Mouse (Mus musculus) C2C12 (cell line): Measurements from ENCODE around the gene Ttll11.

Experiments
- CEBPB ChIP-seq: IDR thresholded peaks from one replicate; pipeline ENCODE4 v1.6.1; 2011; ENCODE audit warnings: low read depth, mild to moderate bottlenecking, control low read depth, moderate library complexity
- CTCF ChIP-seq: IDR thresholded peaks from one replicate; pipeline ENCODE4 v1.5.1; 2011; ENCODE audit not compliant: control insufficient read depth, insufficient read depth, insufficient read length
- FOSL1 ChIP-seq: IDR thresholded peaks from one replicate; pipeline ENCODE4 v1.8.0; 2011; ENCODE audit warnings: mild to moderate bottlenecking, low read length; ENCODE audit not compliant: poor library complexity, insufficient read depth, severe bottlenecking

DNA sequence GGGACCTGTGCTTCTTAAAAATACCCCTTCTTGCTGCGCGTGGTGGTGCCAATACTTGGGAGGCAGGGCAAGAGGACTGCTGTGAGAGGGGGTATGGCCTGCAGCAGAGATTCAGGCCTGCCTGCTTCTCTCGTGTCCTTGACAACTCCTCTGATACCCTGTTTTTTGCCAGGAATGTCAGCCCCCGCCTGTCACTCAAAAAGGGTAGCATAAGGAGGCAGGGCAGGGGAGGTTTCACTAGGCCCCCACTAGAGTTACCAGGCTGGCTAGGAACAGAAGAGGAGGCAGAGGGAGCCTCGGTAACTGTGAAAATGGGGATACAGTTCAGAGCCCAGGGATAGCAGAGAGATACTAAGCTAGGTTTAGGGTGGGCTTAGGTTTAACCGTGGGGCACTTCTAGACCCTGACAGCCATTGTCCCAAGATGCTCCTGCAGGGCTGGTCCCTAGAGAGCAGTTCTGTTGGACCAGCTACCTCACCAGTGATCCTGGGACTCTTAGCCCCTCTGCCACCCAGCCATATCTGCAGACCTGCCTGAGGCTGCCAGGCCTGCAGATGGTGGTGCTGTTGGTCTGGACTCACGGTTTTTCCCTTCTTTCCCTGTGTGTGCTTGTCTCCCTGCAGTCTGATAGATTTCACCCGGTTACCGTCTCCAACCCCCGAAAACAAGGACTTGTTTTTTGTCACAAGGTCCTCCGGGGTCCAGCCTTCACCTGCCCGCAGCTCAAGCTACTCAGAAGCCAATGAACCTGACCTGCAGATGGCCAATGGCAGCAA, 260.3 kb downstream of the Ttll11 start:
- TF ChIP-seq CTCF (no peak), CEBPB (no peak), FOSL1 (no peak)
